Comparison of ENCODE assay signal across 17 mouse cellular contexts in genomic region chr13:18129697-18130096, GRCm38 (mm10).
DNase-seq lines count a peak whose midpoint lies in the region; ATAC-seq and TF ChIP-seq lines count a peak whose summit lies in the region.
"Had no signal": no experiment of that assay in that cellular context is flagged by ENCODE, and none has a peak within 500 bp of the region (broad histone marks: within the 10 kb centered on the region; RNA-seq: fewer than 3 reads in every experiment).

No protein-coding gene starts in this region.

- 20% methylated on average over 5 of the region's 5 CpGs for WGBS in neural tube, embryonic 12.5 days
- WGBS in neural tube, embryonic 15.5 days = 21% methylated on average over 5 of the region's 5 CpGs
- WGBS in lung, postnatal 0 days = 43% methylated on average over 5 of the region's 5 CpGs

- 0 out of 2 replicates have a peak, but pooled peaks have one; percentile 6 for ATAC-seq in neural tube, embryonic 12.5 days (ENCODE audit: low FRiP score, low read depth)
- no peak for ATAC-seq in neural tube, embryonic 15.5 days (ENCODE audit: low FRiP score)
- no peak for ATAC-seq in lung, postnatal 0 days

- DNase-seq in heart, adult 11 months = peak; percentile 83
- no peak for DNase-seq in heart, adult 8-10 months (ENCODE audit: low spot score)
- DNase-seq in mesoderm, embryonic 11.5 days (ENCODE audit: low read depth, low spot score) = peak; percentile 15
- no peak for DNase-seq in lung, postnatal 0 days (ENCODE audit: low spot score)
- DNase-seq in adrenal gland, postnatal 4 days (ENCODE audit: low spot score in 2 of 2) = no peak
- DNase-seq: B cell, adult 2 months; cerebellum, adult 11-12 months; cerebellum, postnatal 36 days; kidney, adult 2 months; lung, adult 18-20 months; lung, postnatal 4 days; right cerebral cortex, postnatal 25 days; thymus, postnatal 36 days had no signal

- TF ChIP-seq CTCF in lung, postnatal 0 days (IDR thresholded peaks at IDR 0.05) = no peak

- no peaks in the 10 kb centered on the region for H3K9me3 ChIP-seq in neural tube, embryonic 12.5 days
- no peaks in the 10 kb centered on the region for H3K9me3 ChIP-seq in neural tube, embryonic 15.5 days (replicated peaks)
- H3K9me3 ChIP-seq in lung, postnatal 0 days (ENCODE audit: low read length) = no peaks in the 10 kb centered on the region

- no peak overlapping the region for H3K27ac ChIP-seq in neural tube, embryonic 12.5 days
- H3K27ac ChIP-seq in neural tube, embryonic 15.5 days (replicated peaks) = no peak overlapping the region
- no peak overlapping the region for H3K27ac ChIP-seq in lung, postnatal 0 days (ENCODE audit: low read length)
- H3K27ac ChIP-seq: layer of hippocampus, adult 2 months; left cerebral cortex, adult 2 months had no signal

- H3K4me2 ChIP-seq in neural tube, embryonic 12.5 days (replicated peaks) = no peak overlapping the region
- no peak overlapping the region for H3K4me2 ChIP-seq in neural tube, embryonic 15.5 days
- H3K4me2 ChIP-seq in lung, postnatal 0 days (replicated peaks; ENCODE audit: low read depth, low read length) = no peak overlapping the region

- peaks cover 11% of the 10 kb centered on the region for H3K4me1 ChIP-seq in neural tube, embryonic 12.5 days
- H3K4me1 ChIP-seq in neural tube, embryonic 15.5 days = peaks cover 14% of the 10 kb centered on the region
- no peaks in the 10 kb centered on the region; the same call in 1 of the 2 replicates for H3K4me1 ChIP-seq in lung, postnatal 0 days (ENCODE audit: insufficient read depth, low read depth, low read length)

- no peak for TF ChIP-seq EP300 in lung, postnatal 0 days (IDR thresholded peaks at IDR 0.05)

- H3K27me3 ChIP-seq in neural tube, embryonic 12.5 days (replicated peaks) = no peaks in the 10 kb centered on the region
- H3K27me3 ChIP-seq in neural tube, embryonic 15.5 days (replicated peaks) = no peaks in the 10 kb centered on the region
- H3K27me3 ChIP-seq in lung, postnatal 0 days (replicated peaks; ENCODE audit: insufficient read depth, low read length) = no peaks in the 10 kb centered on the region

- no peak overlapping the region for H3K4me3 ChIP-seq in neural tube, embryonic 12.5 days
- no peak overlapping the region for H3K4me3 ChIP-seq in neural tube, embryonic 15.5 days (replicated peaks)
- no peak overlapping the region for H3K4me3 ChIP-seq in lung, postnatal 0 days (ENCODE audit: low read depth, low read length)
- H3K4me3 ChIP-seq: layer of hippocampus, adult 2 months; left cerebral cortex, adult 2 months had no signal

- H3K9ac ChIP-seq in neural tube, embryonic 12.5 days = no peak overlapping the region
- H3K9ac ChIP-seq in neural tube, embryonic 15.5 days (replicated peaks) = no peak overlapping the region
- H3K9ac ChIP-seq in lung, postnatal 0 days (replicated peaks; ENCODE audit: low read depth) = no peak overlapping the region

- H3K36me3 ChIP-seq in neural tube, embryonic 12.5 days = no peaks in the 10 kb centered on the region
- H3K36me3 ChIP-seq in neural tube, embryonic 15.5 days = no peaks in the 10 kb centered on the region
- H3K36me3 ChIP-seq in lung, postnatal 0 days (ENCODE audit: insufficient read depth, low read length) = no peaks in the 10 kb centered on the region

Comparison
In these comparisons a context has a peak if more than half of its experiments do, and no peak if none do; other contexts are left out.
1. DNase-seq: peak in heart, adult 11 months (single experiment) and mesoderm, embryonic 11.5 days (single experiment); none in heart, adult 8-10 months (single experiment), lung, postnatal 0 days (single experiment) and adrenal gland, postnatal 4 days (0 of 2).